Mouse (Mus musculus): Measurements from ENCODE around the gene Abcc4.

The Abcc4 gene

GRCm38 (mm10) chr14:118434842-118435241 is 271.2 kb downstream of the Abcc4 start:
- no peak for DNase-seq (ENCODE audit: low spot score)

- DNase-seq (ENCODE audit: low spot score): no peak
Measured at GRCm38 (mm10) chr14:118433848-118434247, 272.2 kb downstream of the Abcc4 start.
